Mouse (Mus musculus) forebrain, embryonic 15.5 days (tissue): ENCODE data around the gene Rbp4. TPM values are rescaled to one million over a fixed set of nuclear protein-coding genes. Genes with fewer than 3 reads are reported as not detected.

Experiments
- ATAC-seq: fragments of 200-750 bp; cut with Nextera tagmentation; replicated peaks from 2 replicates; pipeline ENCODE4 v1.8.0; 2017; ENCODE audit warnings: mild to moderate bottlenecking, moderate TSS enrichment, moderate library complexity
- H3K27ac ChIP-seq: fragments of 300-500 bp; sonication (generic); replicated peaks from 2 replicates; pipeline ENCODE4 v1.5.1; 2015; ENCODE audit warnings: mild to moderate bottlenecking, inconsistent platforms
- H3K27me3 ChIP-seq: fragments of 300-500 bp; sonication (generic); 2 replicates; pipeline ENCODE4 v1.6.1; 2015; ENCODE audit warnings: inconsistent platforms
- H3K36me3 ChIP-seq: fragments of 300-500 bp; sonication (generic); 2 replicates; pipeline ENCODE4 v1.6.1; 2015; ENCODE audit warnings: mild to moderate bottlenecking, inconsistent platforms
- H3K4me1 ChIP-seq: fragments of 300-500 bp; sonication (generic); 2 replicates; pipeline ENCODE4 v1.6.1; 2015; ENCODE audit warnings: inconsistent platforms
- H3K4me2 ChIP-seq: fragments of 300-500 bp; sonication (generic); replicated peaks from 2 replicates; pipeline ENCODE4 v1.6.1; 2015; ENCODE audit warnings: mild to moderate bottlenecking, inconsistent platforms
- H3K4me3 ChIP-seq: fragments of 300-500 bp; sonication (generic); 2 replicates; pipeline ENCODE4 v1.5.1; 2015; ENCODE audit warnings: mild to moderate bottlenecking, inconsistent platforms
- H3K9ac ChIP-seq: fragments of 300-500 bp; sonication (generic); replicated peaks from 2 replicates; pipeline ENCODE4 v1.6.1; 2015; ENCODE audit warnings: mild to moderate bottlenecking, inconsistent platforms
- H3K9me3 ChIP-seq: fragments of 300-500 bp; sonication (generic); 2 replicates; pipeline ENCODE4 v1.6.1; 2016; ENCODE audit warnings: inconsistent platforms
- WGBS: fragments of 180-500 bp; shearing (Covaris S2); methylation state at CpG from one replicate; pipeline ENCODE4 v1.1.7; 2015; ENCODE audit warnings: mixed read lengths; 5-methylcytosine and 5-hydroxymethylcytosine counted together
- polyA plus RNA-seq: library from polyadenylated mRNA; unstranded; fragments of >200 nt; fragmentation: Nextera tagmentation; extraction: Ambion mirVana; gene quantifications from 2 replicates; pipeline ENCODE4 v1.2.1, GENCODE M21; 2015

Gene Rbp4
- 1.5 and 3.9 TPM in 2 replicates for polyA plus RNA-seq

DNA sequence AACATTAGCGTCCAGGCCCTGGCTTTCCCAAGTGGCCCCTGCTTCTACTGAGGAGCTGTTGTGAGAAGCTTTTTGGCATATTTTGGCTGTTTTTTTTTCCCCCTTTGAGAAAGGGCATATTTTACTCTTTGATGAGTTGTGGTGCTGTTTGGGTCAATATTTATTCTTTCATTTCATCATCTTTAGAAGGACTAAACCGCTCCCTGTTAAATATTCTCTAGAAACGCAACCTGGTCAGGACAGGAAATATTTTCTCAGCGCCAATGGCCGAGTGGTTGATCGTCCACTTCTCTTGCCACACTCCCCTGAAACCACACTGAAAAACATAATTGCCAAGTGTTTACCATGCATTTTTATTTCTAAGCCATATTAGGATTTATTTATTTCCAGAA, at the start of gene Rbp4:
TSS of gene Rbp4 (minus strand) at position 63 of the 392 bp plus-strand sequence.
- H3K9ac ChIP-seq: peak within 1 kb of the TSS; percentile 40
- peaks cover 11% of the 10 kb centered on the region for H3K27me3 ChIP-seq
- peak within 1 kb of the TSS; percentile 52 for H3K4me3 ChIP-seq
- H3K27ac ChIP-seq: no peak within 1 kb of the TSS
- ATAC-seq: no peak
- H3K36me3 ChIP-seq: no peaks in the 10 kb centered on the region
- H3K4me2 ChIP-seq: peak within 1 kb of the TSS; percentile 81
- H3K9me3 ChIP-seq: no peaks in the 10 kb centered on the region
- H3K4me1 ChIP-seq: no peaks in the 10 kb centered on the region
- 72% methylated on average over 6 of the region's 6 CpGs for WGBS

DNA sequence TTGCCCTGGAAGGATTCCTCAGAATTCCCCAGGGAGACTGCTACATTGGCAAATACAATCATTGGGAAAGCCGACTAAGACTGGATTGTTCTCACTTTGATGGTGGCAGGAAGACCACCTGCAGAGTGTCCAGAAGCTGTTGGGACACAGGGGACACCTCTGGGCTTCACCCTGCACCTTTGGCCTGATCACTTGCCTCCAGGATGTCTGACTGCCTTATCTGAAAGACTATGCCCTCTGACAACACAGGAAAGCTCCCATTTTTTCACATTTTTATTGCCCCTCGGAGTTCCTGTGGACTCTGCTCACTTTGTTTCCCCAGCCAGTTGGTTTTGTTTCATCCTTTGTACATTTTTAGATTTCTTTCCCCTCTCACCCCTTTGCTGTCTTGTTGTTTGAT, 39.6 kb upstream of the Rbp4 start:
- no peak overlapping the region for H3K9ac ChIP-seq
- H3K4me3 ChIP-seq: no peak overlapping the region
- no peaks in the 10 kb centered on the region for H3K36me3 ChIP-seq
- H3K27me3 ChIP-seq: no peaks in the 10 kb centered on the region
- no peaks in the 10 kb centered on the region for H3K4me1 ChIP-seq
- ATAC-seq: no peak
- no peak overlapping the region for H3K4me2 ChIP-seq
- no peak overlapping the region for H3K27ac ChIP-seq
- H3K9me3 ChIP-seq: no peaks in the 10 kb centered on the region
- WGBS: 51% methylated on average over 2 of the region's 2 CpGs

DNA sequence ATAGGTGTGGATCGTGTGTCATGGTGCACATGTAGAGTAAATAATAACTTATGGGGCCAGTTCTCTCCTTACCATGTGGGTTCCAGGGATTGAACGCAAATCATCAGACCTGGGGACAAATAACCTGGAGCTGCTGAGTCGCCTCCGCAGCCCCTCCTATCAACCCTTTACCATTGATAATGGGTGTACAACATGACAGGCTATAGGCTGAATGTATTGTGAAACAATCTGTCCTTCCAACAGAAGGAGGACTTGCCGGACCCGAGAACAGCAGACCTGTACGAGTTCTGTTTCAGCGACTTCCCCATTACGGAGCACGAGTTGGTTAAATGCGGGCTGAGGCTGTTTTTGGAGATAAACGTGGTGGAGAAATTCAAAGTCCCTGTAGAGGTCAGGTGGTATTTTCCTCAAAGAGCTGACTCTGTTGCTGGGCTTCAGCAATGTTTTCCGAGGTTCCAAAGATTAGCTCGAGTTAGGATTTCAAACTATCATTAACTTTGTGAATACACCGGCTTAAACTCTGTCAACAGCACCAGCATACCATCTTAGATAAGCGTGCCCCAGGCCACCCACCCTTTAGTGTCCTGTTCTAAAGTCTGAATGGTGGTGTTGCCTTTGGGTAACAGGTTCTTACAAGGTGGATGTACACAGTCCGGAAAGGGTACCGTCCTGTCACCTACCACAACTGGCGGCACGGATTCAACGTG, 36.7 kb upstream of the Rbp4 start:
- Histone ChIP-seq H3K27me3 (no peaks in the 10 kb centered on the region), H3K4me3 (no peak overlapping the region), H3K4me1 (no peaks in the 10 kb centered on the region), H3K27ac (no peak overlapping the region), H3K9ac (no peak overlapping the region), H3K4me2 (no peak overlapping the region), H3K36me3 (no peaks in the 10 kb centered on the region), H3K9me3 (no peaks in the 10 kb centered on the region)
- WGBS: 94% methylated on average over 21 of the region's 21 CpGs
- ATAC-seq: no peak

DNA sequence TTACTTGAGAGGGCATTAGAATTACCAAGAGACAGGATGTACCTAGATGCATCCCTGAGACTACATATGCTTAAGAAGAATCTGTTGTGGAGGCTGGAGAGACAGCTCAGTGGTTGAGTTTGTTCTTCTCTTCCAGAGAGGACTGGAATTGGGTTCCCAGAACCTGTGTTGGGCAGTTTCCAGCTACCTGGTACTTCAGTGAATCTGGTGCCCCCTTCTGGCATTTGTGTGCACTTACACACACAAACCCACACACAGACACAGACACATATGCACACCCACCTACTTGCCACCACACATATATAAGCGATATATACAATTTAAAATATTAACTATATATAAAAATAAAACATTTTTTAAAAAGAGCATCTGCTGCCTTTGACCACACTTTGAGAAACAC, 31.2 kb upstream of the Rbp4 start:
- no peak overlapping the region for H3K4me3 ChIP-seq

DNA sequence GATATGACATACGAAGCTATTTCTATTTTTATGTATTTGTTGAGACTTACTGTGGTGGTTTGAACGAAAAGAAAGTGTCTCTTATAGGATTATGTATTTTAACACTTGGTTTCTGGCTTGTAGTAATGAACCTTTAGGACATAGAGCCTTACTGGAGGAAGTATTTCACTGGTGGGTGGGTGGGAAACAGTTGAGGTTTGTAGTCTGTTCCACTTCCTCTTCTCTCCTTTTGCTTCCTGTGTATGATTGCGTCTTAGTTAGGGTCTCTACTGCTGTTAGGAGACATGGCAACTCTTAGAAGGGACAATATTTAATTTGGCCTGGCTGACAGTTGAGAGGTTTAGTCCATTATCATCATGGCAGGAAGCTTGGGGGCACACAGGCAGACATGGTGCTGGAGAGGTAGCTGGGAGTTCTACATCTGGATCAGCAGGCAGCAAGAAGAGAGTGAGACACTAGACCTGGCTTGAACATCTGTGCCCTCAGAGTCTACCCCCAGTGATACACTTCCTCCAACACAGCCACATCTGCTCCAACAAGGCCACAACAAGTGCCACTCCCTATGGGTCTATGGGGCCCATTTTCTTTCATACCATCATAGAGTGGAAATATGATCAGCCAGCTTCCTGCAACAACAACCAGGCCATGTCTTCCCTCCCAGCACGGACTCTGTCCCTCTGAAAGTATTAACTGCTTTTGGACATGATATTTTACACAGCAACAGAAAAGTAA, 18.6 kb upstream of the Rbp4 start:
- no peak overlapping the region for H3K9ac ChIP-seq
- 77% methylated on average over 4 of the region's 4 CpGs for WGBS
- no peaks in the 10 kb centered on the region for H3K36me3 ChIP-seq
- no peak overlapping the region for H3K4me3 ChIP-seq
- H3K4me1 ChIP-seq: no peaks in the 10 kb centered on the region
- no peaks in the 10 kb centered on the region for H3K27me3 ChIP-seq
- no peak overlapping the region for H3K27ac ChIP-seq
- no peak for ATAC-seq
- H3K9me3 ChIP-seq: no peaks in the 10 kb centered on the region
- no peak overlapping the region for H3K4me2 ChIP-seq

More for the DNA sequence above, 31.2 kb upstream of the Rbp4 start:
- no peak for ATAC-seq
- WGBS: 100% methylated on average over 1 of the region's 1 CpGs
- Histone ChIP-seq H3K27me3 (no peaks in the 10 kb centered on the region), H3K9ac (no peak overlapping the region), H3K36me3 (no peaks in the 10 kb centered on the region), H3K4me1 (no peaks in the 10 kb centered on the region), H3K27ac (no peak overlapping the region), H3K4me2 (no peak overlapping the region), H3K9me3 (no peaks in the 10 kb centered on the region)

DNA sequence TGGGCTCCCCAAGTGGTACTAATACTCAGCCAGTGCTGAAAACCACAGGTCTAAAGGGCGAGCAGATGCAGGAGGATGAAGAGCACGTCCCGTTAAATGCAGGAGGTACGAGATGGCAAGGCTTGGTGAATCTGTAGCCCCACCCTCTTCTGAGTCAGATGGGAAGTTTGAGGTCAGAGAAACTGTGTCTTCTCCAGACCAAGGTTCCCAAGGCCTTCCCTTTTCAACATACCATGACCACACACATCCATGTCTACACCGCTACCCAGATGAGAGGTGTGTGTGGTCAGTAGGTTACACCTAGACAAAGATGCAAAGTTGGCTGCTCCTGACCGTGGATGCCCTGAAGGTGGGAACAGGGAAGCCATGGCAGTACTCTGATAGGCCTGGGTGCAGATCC, 9.7 kb upstream of the Rbp4 start:
- Histone ChIP-seq H3K27ac (no peak overlapping the region), H3K4me1 (no peaks in the 10 kb centered on the region), H3K4me2 (no peak overlapping the region), H3K27me3 (no peaks in the 10 kb centered on the region), H3K4me3 (no peak overlapping the region), H3K9ac (no peak overlapping the region), H3K36me3 (no peaks in the 10 kb centered on the region), H3K9me3 (no peaks in the 10 kb centered on the region)
- ATAC-seq: no peak
- WGBS: 94% methylated on average over 6 of the region's 6 CpGs

DNA sequence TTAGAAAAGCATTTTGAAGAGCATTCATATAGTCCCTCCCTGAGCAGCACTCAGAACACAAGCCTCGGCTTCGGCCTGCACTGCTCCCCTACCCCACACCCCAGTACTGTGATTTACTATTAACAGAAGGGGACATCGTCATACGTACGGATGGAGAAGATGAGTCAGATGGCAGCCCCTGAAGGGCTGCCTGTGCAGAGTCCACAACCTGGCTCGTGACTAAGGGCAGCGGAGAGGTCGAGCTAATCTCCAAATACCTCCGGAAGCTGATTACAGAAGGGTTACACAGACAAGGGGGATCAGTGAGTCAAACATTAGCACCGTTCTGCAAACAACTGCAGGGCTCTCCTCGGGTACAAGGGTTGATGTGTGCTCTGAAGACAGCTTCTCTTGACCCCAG, 8.9 kb upstream of the Rbp4 start:
- H3K27ac ChIP-seq: no peak overlapping the region
- no peaks in the 10 kb centered on the region for H3K4me1 ChIP-seq
- no peak for ATAC-seq
- no peak overlapping the region for H3K4me3 ChIP-seq
- no peaks in the 10 kb centered on the region for H3K36me3 ChIP-seq
- WGBS: 80% methylated on average over 11 of the region's 11 CpGs
- no peaks in the 10 kb centered on the region for H3K9me3 ChIP-seq
- no peaks in the 10 kb centered on the region for H3K27me3 ChIP-seq
- no peak overlapping the region for H3K4me2 ChIP-seq
- no peak overlapping the region for H3K9ac ChIP-seq

DNA sequence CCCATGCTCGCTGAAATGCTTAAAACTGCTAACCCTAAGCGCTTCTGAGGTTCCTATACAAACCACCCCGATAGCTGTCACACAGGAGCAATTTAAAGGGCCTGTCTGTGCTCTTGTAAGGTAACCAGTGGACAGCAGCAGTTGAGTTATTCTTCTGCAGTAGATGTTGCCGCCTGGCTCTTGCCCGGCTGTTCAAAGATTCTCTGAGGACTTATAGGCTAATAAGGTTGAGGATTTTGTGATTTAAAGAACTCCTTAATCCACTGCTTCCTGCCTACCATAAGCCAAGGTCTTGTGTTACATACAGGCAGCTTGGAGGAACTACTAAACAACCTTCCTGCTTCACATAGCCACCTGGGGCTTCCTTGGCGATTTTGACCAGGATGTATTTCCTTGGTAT, 7.4 kb upstream of the Rbp4 start, which contains the start of gene Pde6c:
TSS of gene Pde6c (plus strand) at position 301 of the 400 bp plus-strand sequence.
- H3K36me3 ChIP-seq: no peaks in the 10 kb centered on the region
- H3K27ac ChIP-seq: no peak within 1 kb of the TSS
- H3K4me2 ChIP-seq: no peak within 1 kb of the TSS
- H3K27me3 ChIP-seq: no peaks in the 10 kb centered on the region
- 81% methylated on average over 6 of the region's 6 CpGs for WGBS
- H3K9ac ChIP-seq: no peak within 1 kb of the TSS
- H3K4me1 ChIP-seq: no peaks in the 10 kb centered on the region
- ATAC-seq: no peak
- no peak within 1 kb of the TSS for H3K4me3 ChIP-seq
- H3K9me3 ChIP-seq: no peaks in the 10 kb centered on the region

DNA sequence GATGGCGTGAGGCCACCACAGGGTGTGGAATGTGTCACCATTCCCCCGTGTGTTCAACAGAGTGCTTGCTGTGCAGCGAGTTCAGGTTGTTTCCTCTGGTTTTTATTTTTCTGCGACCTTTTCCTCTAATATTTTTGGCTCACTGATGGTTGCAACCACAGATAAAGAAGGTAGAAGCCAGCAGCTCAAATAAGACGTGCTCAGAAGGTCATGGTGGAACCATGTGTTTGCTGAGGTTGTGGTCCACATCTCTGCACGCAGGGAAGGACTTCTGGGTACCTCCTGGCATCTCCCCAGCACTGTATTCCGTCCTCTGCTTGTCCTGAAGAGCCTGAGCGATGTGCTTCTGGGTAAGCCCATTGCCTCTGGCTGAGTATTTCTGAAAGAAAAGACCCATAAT, 1.6 kb upstream of the Rbp4 start:
- 80% methylated on average over 8 of the region's 8 CpGs for WGBS
- Histone ChIP-seq H3K27ac (no peak overlapping the region), H3K36me3 (no peaks in the 10 kb centered on the region), H3K4me3 (no peak overlapping the region), H3K9ac (no peak overlapping the region), H3K4me1 (no peaks in the 10 kb centered on the region), H3K27me3 (peaks cover 11% of the 10 kb centered on the region), H3K4me2 (no peak overlapping the region), H3K9me3 (no peaks in the 10 kb centered on the region)
- no peak for ATAC-seq

DNA sequence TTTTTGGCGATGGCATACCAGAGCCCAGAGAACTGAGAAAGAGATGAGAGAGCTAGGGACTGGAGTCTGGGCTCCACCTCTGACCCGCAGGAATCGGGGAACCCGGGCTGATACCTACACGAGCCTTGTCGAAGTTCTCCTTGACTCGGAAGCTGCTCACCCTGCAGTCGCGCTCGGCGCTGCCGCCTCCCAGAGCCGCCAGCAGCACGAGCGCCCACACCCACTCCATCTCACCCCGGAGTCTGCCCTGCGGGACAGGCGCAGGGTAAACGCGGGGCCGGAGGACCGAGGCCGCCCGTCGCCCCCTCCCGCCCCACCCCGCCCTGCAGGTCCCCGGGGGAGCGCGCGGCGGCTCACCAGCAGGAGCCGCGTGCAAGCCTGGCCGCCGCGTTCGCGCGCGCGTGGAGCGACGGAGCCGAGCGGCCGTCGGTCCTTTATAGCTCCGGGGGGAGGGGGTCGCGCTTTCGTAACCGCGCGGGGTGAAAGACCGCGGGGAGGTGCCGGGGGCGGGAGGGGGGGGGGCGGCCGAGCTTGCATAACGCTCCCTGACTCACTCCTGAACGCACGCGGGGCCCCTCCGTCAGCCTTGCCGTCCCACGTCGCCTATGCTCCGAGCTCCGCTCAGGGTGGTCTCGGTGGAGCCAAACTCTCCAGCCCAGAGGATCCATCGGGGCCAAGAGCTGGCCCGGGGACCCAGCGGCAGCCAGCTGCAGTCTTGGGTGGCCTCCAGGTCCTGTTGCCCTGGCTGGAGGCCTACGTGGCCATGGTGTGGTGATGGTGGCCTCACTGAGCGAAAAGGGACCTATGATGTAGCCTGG, 471 bp downstream of the Rbp4 start:
- Histone ChIP-seq H3K4me3 (peak overlapping the region; percentile 52), H3K36me3 (no peaks in the 10 kb centered on the region), H3K4me1 (no peaks in the 10 kb centered on the region), H3K27ac (no peak overlapping the region), H3K27me3 (peaks cover 11% of the 10 kb centered on the region), H3K9ac (peak overlapping the region; percentile 40), H3K4me2 (peak overlapping the region; percentile 81), H3K9me3 (no peaks in the 10 kb centered on the region)
- peak; percentile 81 for ATAC-seq
- WGBS: 2% methylated on average over 68 of the region's 77 CpGs

DNA sequence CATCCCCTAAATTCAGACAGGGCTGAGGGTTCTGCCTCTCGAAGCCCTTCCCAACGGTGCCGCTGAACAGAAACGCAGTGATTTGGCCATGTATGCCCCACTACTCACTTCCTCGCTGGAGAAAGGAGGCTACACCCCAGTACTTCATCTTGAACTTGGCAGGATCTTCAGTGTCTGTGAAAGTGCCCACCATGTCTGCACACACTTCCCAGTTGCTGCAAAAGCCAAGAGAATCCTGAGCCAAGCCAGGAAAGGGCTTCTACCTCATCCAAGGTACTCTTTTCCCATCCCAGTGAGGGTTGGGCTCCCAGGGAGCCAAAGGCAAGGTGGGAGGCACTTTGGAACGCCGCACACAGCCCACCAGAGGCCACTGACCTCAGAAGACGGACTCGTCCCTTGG, 1.2 kb downstream of the Rbp4 start:
- H3K4me3 ChIP-seq: peak overlapping the region; percentile 52
- no peak overlapping the region for H3K9ac ChIP-seq
- H3K9me3 ChIP-seq: no peaks in the 10 kb centered on the region
- no peaks in the 10 kb centered on the region for H3K4me1 ChIP-seq
- WGBS: 30% methylated on average over 9 of the region's 9 CpGs
- H3K36me3 ChIP-seq: no peaks in the 10 kb centered on the region
- peak overlapping the region; percentile 81 for H3K4me2 ChIP-seq
- peaks cover 11% of the 10 kb centered on the region for H3K27me3 ChIP-seq
- peak; percentile 11; the same call in 1 of the 2 replicates for ATAC-seq
- no peak overlapping the region for H3K27ac ChIP-seq
